Mouse (Mus musculus) v-Abl transformed pro-B cells (cell line): ENCODE results near the gene Mtif2.

Source experiments
- in situ Hi-C, 2 experiments: fragments of 400-800 bp; cut with MboI; formaldehyde crosslinking; loops; one replicate each; pipeline ENCODE4 v1.15.1; 2025; ENCODE audit not compliant: unreplicated experiment in 2 of 2

Gene Mtif2

GRCm38 (mm10) chr11:29548504-29549424, 22.6 kb downstream of the Mtif2 start:
- in situ Hi-C loops = loop anchor here (5.0 to 25.0 kb wide), 4 partner anchors 144 to 1439 kb away; partner anchors contain the start of genes Rtn4 (in 2 of the 2) and Chac2 (in 1 of the 2)

GRCm38 (mm10) chr11:29549425-29549778, 23.2 kb downstream of the Mtif2 start:
- in situ Hi-C loops = loop anchor here (5.0 to 25.0 kb wide), 4 partner anchors 143 to 1438 kb away; partner anchors contain the start of genes Rtn4 (in 2 of the 2) and Chac2 (in 1 of the 2)

GRCm38 (mm10) chr11:29560452-29560851, 34.2 kb downstream of the Mtif2 start:
- in situ Hi-C loops = loop anchor here in 1 of 2 experiments (25.0 kb wide), 1 partner anchor 327 kb away; no protein-coding TSS in a partner anchor

- in situ Hi-C loops = loop anchor here in 1 of 2 experiments (25.0 kb wide), 1 partner anchor 326 kb away; no protein-coding TSS in a partner anchor
Measured at GRCm38 (mm10) chr11:29560990-29561389, 34.8 kb downstream of the Mtif2 start.

- in situ Hi-C loops = loop anchor here in 1 of 2 experiments (25.0 kb wide), 1 partner anchor 324 kb away; no protein-coding TSS in a partner anchor
Measured at GRCm38 (mm10) chr11:29563406-29563805, 37.2 kb downstream of the Mtif2 start.

GRCm38 (mm10) chr11:29571536-29571935, 45.3 kb downstream of the Mtif2 start:
- in situ Hi-C loops = loop anchor here (10.0 to 25.0 kb wide), 2 partner anchors 313 to 316 kb away; no protein-coding TSS in a partner anchor

- in situ Hi-C loops = loop anchor here (10.0 to 25.0 kb wide), 2 partner anchors 312 to 315 kb away; no protein-coding TSS in a partner anchor
Measured at GRCm38 (mm10) chr11:29572656-29573055, 46.4 kb downstream of the Mtif2 start.

GRCm38 (mm10) chr11:29579610-29580009, 53.4 kb downstream of the Mtif2 start:
- in situ Hi-C loops = loop anchor here in 1 of 2 experiments (10.0 kb wide), 1 partner anchor 305 kb away; no protein-coding TSS in a partner anchor
